Mouse (Mus musculus) hindbrain, embryonic 12.5 days (tissue): ENCODE results near the gene Pxn. TPM values are rescaled to one million over a fixed set of nuclear protein-coding genes. Genes with fewer than 3 reads are reported as not detected.
"Not testable (repeated sequence)": the region's sequence is repeated elsewhere in the genome, so short reads cannot be mapped to it uniquely, and the experiment has no call there.

Experiments
- ATAC-seq: fragments of 200-750 bp; cut with Nextera tagmentation; 2 replicates; pipeline ENCODE4 v1.8.0; 2017; ENCODE audit warnings: moderate TSS enrichment; ENCODE audit not compliant: low FRiP score
- H3K27ac ChIP-seq: fragments of 300-500 bp; sonication (generic); 2 replicates; pipeline ENCODE4 v1.5.1; 2016; ENCODE audit warnings: mild to moderate bottlenecking
- H3K27me3 ChIP-seq: fragments of 300-500 bp; sonication (generic); 2 replicates; pipeline ENCODE4 v1.6.1; 2016; ENCODE audit warnings: mild to moderate bottlenecking
- H3K36me3 ChIP-seq: fragments of 300-500 bp; sonication (generic); 2 replicates; pipeline ENCODE4 v1.6.1; 2016; ENCODE audit warnings: mild to moderate bottlenecking
- H3K4me1 ChIP-seq: fragments of 300-500 bp; sonication (generic); 2 replicates; pipeline ENCODE4 v1.6.1; 2016
- H3K4me2 ChIP-seq: fragments of 300-500 bp; sonication (generic); replicated peaks from 2 replicates; pipeline ENCODE4 v1.6.1; 2016; ENCODE audit warnings: mild to moderate bottlenecking
- H3K4me3 ChIP-seq: fragments of 300-500 bp; sonication (generic); 2 replicates; pipeline ENCODE4 v1.5.1; 2016; ENCODE audit warnings: mild to moderate bottlenecking
- H3K9ac ChIP-seq: fragments of 300-500 bp; sonication (generic); 2 replicates; pipeline ENCODE4 v1.6.1; 2016; ENCODE audit warnings: mild to moderate bottlenecking, moderate library complexity
- H3K9me3 ChIP-seq: fragments of 300-500 bp; sonication (generic); replicated peaks from 2 replicates; pipeline ENCODE4 v1.6.1; 2016; ENCODE audit warnings: mild to moderate bottlenecking
- WGBS: fragments of 180-500 bp; shearing (Covaris S2); methylation state at CpG from one replicate; pipeline ENCODE4 v1.1.7; 2016; 5-methylcytosine and 5-hydroxymethylcytosine counted together
- polyA plus RNA-seq: library from polyadenylated mRNA; unstranded; fragments of >200 nt; fragmentation: Nextera tagmentation; extraction: Ambion mirVana; gene quantifications from 2 replicates; pipeline ENCODE4 v1.2.1, GENCODE M21; 2016

Gene Pxn
- polyA plus RNA-seq, 1 experiment from 2014 or later: 34.0 TPM

DNA sequence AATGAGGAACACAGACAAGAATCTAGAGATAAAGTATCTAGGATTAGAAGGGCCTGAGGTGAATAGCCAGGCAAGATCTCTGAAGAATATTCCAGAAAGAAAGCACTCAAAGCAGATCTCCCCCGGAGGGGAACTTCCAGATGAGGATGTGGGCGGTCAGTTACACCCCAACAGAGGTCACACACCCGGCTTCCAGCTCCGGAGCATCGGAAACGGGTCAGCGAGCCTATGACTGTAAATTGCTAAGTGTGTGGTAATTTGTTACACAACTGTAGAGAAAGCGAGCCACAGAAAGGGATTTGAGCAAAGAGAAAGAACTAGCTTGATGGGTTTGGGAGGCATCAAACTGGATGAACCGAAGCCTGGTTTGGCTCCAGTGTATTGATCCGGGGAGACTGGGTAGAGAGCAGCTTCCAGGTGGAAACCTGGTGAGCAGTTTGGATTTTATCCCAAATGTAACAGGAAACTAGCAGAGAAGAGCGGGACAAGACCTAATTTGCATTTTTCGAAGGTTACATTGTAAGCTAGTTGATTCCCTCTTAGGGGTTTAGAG is 6.0 kb upstream of the Pxn start:
- no peaks in the 10 kb centered on the region for H3K36me3 ChIP-seq
- H3K9ac ChIP-seq: no peak overlapping the region
- ATAC-seq: no peak
- H3K4me1 ChIP-seq: peaks cover 4% of the 10 kb centered on the region
- H3K9me3 ChIP-seq: no peaks in the 10 kb centered on the region
- no peak overlapping the region for H3K27ac ChIP-seq
- WGBS: 84% methylated on average over 12 of the region's 12 CpGs
- H3K27me3 ChIP-seq: no peaks in the 10 kb centered on the region
- no peak overlapping the region for H3K4me2 ChIP-seq
- H3K4me3 ChIP-seq: no peak overlapping the region

DNA sequence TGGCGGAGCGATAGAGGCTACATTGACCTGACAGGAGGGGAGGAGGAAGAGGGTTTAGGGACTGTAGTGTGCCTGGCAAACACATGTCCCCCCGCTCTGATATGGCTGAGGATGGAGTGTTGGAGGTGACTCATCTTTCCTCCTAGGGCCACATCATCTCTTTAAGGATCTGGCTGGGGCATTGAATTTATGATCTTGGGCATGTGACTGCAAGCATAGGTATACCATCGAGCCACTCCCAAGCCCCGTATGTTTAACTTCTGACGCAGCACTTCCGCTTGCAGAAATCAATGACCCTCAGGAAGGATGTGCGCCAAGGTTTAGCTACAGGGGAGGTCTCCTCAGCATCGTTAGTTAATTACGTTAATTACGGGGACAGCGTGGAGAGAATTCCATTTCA is 3.4 kb upstream of the Pxn start:
- peaks cover 16% of the 10 kb centered on the region for H3K4me1 ChIP-seq
- H3K27ac ChIP-seq: no peak overlapping the region
- H3K4me3 ChIP-seq: no peak overlapping the region
- no peak overlapping the region for H3K4me2 ChIP-seq
- no peaks in the 10 kb centered on the region for H3K9me3 ChIP-seq
- no peaks in the 10 kb centered on the region for H3K27me3 ChIP-seq
- no peaks in the 10 kb centered on the region for H3K36me3 ChIP-seq
- 62% methylated on average over 12 of the region's 12 CpGs for WGBS
- no peak for ATAC-seq
- no peak overlapping the region for H3K9ac ChIP-seq

DNA sequence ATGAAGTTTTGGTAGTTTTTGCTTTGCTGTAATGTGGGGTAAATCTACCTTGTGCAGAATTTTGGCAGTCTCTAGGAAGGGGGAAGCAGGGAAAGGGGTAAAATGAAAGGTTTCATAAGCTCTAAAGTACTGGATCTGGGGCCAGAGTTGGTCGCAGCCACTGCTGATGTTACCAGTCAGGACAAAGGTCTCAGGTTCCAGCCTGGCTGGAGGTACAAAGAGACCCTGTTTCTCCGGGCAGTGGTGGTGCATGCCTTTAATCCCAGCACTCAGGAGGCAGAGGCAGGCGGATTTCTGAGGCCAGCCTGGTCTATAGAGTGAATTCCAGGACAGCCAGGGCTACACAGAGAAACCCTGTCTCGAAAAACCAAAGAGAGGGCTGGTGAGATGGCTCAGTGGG is 859 bp upstream of the Pxn start:
- H3K27me3 ChIP-seq, ATAC-seq, H3K36me3 ChIP-seq, H3K9ac ChIP-seq, H3K4me3 ChIP-seq, H3K27ac ChIP-seq, H3K9me3 ChIP-seq, H3K4me2 ChIP-seq: not testable (repeated sequence)
- WGBS: 68% methylated on average over 4 of the region's 4 CpGs
- H3K4me1 ChIP-seq: peaks cover 41% of the 10 kb centered on the region

DNA sequence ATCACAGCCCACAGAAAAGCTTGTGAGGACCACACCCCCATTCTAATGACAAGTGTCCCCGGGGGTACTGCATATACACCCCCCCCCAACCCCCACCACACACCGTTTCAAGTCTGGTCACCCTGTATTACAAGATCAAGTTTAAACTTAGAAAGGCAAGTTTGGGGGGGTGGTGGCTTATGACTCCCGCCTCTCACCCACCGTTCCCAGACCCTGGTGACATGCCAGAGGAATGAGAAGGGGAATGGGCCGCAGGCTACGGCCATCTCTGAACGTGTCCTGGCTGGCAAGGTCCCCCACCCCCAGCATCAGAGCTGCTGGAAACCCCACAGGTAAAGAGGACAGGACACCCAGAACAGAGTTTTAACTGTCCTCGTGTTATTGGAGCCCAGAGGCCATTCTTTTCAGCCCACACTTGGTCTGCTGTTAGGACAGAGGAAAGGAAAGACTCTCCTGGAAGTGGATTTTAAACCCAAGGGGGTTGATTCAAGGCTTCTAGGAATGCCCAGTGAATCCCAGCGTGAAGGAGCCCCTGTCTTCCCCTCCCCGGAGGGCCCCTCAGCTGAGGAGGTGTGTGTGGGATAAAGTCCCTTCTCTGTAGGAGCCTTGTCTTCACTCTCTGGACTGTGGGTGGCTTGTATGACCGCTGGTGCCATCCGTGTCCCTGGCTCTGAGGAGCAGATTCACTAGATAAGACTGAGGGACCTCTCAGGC is 948 bp downstream of the Pxn start:
- Histone ChIP-seq H3K9ac (peak overlapping the region; percentile 91), H3K27me3 (no peaks in the 10 kb centered on the region), H3K4me1 (peaks cover 41% of the 10 kb centered on the region), H3K4me3 (peak overlapping the region; percentile 84), H3K4me2 (peak overlapping the region; percentile 87), H3K9me3 (no peaks in the 10 kb centered on the region), H3K27ac (peak overlapping the region; percentile 26), H3K36me3 (no peaks in the 10 kb centered on the region)
- WGBS: 32% methylated on average over 12 of the region's 12 CpGs
- peak; percentile 4; the same call in 1 of the 2 replicates for ATAC-seq

DNA sequence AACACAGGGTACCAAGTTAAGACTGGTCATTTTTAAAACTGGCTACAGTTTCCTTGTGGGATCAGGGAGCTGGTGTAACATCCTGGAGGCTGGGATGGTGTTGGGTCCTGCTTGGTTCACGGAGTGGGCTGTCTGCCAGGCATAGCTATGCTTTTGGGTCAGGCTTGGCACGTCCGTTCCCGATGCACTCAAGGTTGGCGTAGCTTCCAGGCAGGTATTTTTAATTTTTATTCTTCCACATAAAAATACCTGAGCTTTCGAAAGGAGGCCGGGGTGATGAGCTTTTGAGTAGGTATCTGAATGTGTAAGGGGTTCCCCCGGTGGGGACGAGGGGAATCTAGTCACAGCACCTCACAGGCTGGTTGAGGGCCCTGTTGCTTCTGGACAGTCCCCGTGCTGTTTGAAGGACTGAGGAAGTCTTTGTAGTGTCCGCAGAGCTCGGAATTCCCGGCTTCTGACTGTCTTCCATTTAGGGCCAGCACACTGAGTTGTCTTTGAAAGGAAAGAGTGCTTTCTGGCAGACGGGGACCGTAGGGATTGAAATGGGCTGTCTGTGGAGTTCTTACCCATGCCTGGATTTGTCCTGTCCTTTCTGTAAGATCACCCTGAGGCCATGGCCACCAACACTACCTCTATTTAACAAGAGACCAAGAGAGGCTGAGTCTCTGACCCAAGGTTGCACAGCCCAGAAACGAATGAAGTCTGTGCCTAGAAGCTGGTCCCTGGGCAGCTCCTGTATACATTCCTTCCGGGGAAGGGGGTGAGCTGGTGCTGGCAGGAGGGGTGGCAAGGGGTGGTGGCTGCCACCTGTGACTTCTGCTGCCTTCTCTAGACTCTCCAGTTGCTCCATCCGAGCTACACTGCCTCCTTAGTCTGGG is 1.7 kb downstream of the Pxn start:
- peak overlapping the region; percentile 84 for H3K4me3 ChIP-seq
- ATAC-seq: no peak
- no peaks in the 10 kb centered on the region for H3K36me3 ChIP-seq
- H3K4me1 ChIP-seq: peaks cover 39% of the 10 kb centered on the region
- peak overlapping the region; percentile 87 for H3K4me2 ChIP-seq
- H3K9ac ChIP-seq: peak overlapping the region; percentile 91
- 52% methylated on average over 18 of the region's 18 CpGs for WGBS
- no peaks in the 10 kb centered on the region for H3K27me3 ChIP-seq
- H3K9me3 ChIP-seq: no peaks in the 10 kb centered on the region
- H3K27ac ChIP-seq: no peak overlapping the region

DNA sequence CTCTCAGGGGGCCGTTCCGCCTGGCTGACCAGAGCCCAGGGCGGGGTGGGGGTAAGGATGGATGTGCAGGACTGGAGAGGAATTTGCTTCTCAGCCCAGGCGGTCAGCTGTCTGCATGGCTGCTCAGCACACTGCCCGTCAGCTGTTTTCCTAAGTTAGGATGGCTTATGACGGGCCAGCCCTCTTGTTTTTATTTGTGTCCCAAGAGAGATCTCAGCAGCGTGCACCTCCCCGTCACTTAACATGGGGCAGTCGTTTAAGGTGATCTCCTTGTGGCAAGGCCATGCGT is 2.3 kb downstream of the Pxn start:
- Histone ChIP-seq H3K4me2 (peak overlapping the region; percentile 87), H3K4me1 (peaks cover 37% of the 10 kb centered on the region), H3K9ac (peak overlapping the region; percentile 91; the same call in 1 of the 2 replicates), H3K4me3 (peak overlapping the region; percentile 84; the same call in 1 of the 2 replicates), H3K27ac (no peak overlapping the region), H3K27me3 (no peaks in the 10 kb centered on the region), H3K9me3 (no peaks in the 10 kb centered on the region), H3K36me3 (no peaks in the 10 kb centered on the region)
- 21% methylated on average over 10 of the region's 10 CpGs for WGBS
- ATAC-seq: no peak

DNA sequence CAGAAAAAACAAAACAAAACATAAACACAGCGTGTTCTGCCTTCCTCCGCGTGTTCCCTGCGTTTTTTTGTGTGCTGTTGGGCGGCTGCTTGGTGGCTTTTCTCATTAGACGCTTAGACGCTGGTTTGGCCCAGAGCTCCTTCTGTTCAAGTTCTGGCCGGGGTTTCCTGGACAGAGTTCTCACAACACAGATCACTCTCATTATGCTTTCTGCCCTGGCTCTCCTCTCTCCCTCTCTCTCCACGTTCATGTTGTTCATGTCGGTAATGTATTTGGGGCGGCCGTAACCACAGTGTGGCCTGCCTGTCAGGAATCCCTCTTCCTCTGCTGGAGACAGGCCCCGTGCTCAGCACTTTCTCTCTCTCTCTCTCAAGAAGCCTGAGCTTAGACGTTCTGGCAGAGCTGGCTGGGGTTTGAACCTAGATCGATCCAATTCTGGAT is 2.9 kb downstream of the Pxn start:
- WGBS: 36% methylated on average over 15 of the region's 15 CpGs
- no peaks in the 10 kb centered on the region for H3K36me3 ChIP-seq

DNA sequence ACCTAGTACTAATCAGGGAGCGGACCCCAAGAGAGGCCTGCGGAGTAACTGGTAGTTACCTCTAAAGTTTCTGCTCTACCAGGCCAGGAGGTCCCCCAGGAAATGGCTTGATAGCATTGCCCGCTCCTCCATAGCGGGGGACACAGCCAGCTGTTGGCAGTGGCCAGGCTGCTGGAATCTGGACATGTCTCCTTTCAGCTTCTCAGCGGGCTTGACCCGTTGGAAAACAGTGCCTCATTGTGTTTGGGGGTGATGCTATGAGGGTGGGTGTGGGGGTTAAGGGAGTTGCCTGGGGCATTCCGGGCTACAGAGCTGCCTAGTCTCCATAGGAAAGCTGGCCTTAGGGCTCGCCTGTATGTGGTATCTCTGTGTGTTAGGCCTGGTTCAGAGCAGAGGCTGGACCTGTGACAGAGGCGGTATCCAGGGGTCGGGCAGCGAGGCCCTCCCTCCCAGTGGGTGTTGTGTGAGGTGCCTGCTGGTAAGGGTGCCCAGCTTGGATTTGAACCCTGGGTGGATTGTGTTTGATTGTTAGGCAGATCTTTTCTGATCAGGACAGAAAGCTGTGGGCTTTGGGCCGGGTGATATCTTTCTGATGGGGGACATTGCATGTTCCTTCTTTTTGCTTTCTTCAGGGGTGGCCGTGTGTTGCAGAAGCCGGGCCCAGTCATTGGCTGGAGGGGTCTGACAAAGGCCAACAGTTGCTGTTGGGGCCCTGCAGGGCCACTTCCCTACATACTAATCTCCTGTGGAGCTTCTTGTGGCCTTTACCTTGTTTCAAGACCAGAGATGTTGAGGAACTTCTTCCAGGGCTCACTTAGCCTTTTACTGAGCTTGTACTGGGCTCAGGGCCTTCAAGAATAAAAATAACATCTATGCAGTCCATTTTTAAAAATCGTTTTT is 3.6 kb downstream of the Pxn start:
- no peak for ATAC-seq
- H3K27ac ChIP-seq: peak overlapping the region; percentile 49; the same call in 1 of the 2 replicates
- H3K9me3 ChIP-seq: no peaks in the 10 kb centered on the region
- 58% methylated on average over 15 of the region's 15 CpGs for WGBS
- H3K36me3 ChIP-seq: no peaks in the 10 kb centered on the region
- peak overlapping the region; percentile 87 for H3K4me2 ChIP-seq
- H3K4me3 ChIP-seq: no peak overlapping the region
- peaks cover 45% of the 10 kb centered on the region for H3K4me1 ChIP-seq
- H3K9ac ChIP-seq: no peak overlapping the region; the same call in 1 of the 2 replicates
- H3K27me3 ChIP-seq: no peaks in the 10 kb centered on the region

More for the DNA sequence above, 2.9 kb downstream of the Pxn start:
- Histone ChIP-seq H3K4me3 (0 out of 2 replicates have a peak overlapping the region, but pooled peaks have one; percentile 84), H3K27me3 (no peaks in the 10 kb centered on the region), H3K9ac (no peak overlapping the region), H3K4me1 (peaks cover 38% of the 10 kb centered on the region), H3K9me3 (no peaks in the 10 kb centered on the region), H3K27ac (peak overlapping the region; percentile 49), H3K4me2 (peak overlapping the region; percentile 87)
- no peak for ATAC-seq

DNA sequence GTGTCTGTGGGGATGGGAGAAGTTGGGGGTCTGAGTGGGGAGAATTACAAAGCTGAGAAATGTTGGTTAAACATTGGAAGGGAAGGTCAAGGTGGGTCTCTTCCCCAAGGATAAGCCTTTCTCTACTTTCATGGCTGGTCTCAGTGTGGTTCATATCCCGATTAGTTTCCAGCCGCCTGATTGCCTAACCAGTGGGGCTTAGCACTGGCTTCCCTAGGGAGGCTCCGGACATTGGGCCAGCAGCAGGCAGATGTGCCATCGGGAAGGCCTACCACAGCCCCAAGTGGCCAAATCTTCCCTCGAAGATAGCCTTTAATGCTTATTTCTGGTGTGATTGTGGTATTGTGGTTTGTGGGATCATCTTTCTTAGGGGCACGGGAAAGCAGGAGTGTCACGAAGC is 5.9 kb downstream of the Pxn start:
- Histone ChIP-seq H3K9me3 (no peaks in the 10 kb centered on the region), H3K4me1 (peaks cover 44% of the 10 kb centered on the region), H3K4me3 (no peak overlapping the region), H3K4me2 (no peak overlapping the region), H3K36me3 (no peaks in the 10 kb centered on the region), H3K27me3 (no peaks in the 10 kb centered on the region), H3K27ac (no peak overlapping the region), H3K9ac (no peak overlapping the region)
- ATAC-seq: no peak
- WGBS: 96% methylated on average over 7 of the region's 7 CpGs

DNA sequence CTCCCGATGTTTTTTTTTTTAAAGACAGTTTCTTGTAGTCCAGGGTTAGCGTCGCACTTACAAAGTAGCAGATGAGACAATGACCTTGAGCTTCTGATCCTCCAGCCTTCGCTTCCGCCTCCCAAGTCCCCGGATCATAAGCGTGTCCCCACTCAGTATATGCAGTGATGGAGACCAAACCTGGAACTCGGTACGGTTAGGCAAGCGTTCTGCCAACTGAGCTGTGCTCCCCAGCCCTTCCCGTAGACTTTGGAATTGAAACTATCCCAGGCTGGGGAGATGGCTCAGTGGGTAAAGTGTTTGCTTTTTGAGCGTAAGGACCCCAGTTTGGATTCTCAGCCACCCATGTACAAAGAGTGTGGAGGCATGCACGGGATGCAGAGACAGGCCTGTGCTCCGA is 6.8 kb downstream of the Pxn start:
- H3K36me3 ChIP-seq: no peaks in the 10 kb centered on the region
- no peaks in the 10 kb centered on the region for H3K27me3 ChIP-seq
- no peak overlapping the region for H3K4me3 ChIP-seq
- H3K4me2 ChIP-seq: no peak overlapping the region
- WGBS: 99% methylated on average over 14 of the region's 14 CpGs
- H3K27ac ChIP-seq: no peak overlapping the region
- no peak for ATAC-seq
- H3K4me1 ChIP-seq: peaks cover 35% of the 10 kb centered on the region
- no peaks in the 10 kb centered on the region for H3K9me3 ChIP-seq
- H3K9ac ChIP-seq: no peak overlapping the region

DNA sequence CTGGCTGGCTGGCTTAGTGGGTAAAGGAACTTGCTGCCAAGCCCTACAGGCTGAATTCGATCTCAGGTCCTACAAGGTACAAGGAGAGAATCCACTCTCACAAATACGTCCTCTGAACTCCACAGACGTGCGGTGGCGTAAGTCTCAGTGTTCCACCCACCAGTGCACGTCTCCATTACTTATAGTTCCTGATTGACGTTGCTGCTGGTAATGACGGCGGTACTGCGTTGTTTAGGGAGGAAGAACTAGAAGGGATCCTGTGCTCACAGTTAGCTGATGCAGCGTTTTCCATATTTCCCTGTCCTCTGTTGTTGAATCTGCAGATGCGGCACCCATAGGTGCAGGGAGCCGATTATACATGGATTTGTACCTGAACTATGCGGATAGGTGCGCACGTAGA is 7.2 kb downstream of the Pxn start:
- Histone ChIP-seq H3K36me3 (no peaks in the 10 kb centered on the region), H3K4me1 (peaks cover 30% of the 10 kb centered on the region), H3K9me3 (no peaks in the 10 kb centered on the region), H3K27ac (no peak overlapping the region), H3K4me2 (no peak overlapping the region), H3K27me3 (no peaks in the 10 kb centered on the region), H3K4me3 (no peak overlapping the region), H3K9ac (no peak overlapping the region)
- 93% methylated on average over 16 of the region's 16 CpGs for WGBS
- no peak for ATAC-seq

DNA sequence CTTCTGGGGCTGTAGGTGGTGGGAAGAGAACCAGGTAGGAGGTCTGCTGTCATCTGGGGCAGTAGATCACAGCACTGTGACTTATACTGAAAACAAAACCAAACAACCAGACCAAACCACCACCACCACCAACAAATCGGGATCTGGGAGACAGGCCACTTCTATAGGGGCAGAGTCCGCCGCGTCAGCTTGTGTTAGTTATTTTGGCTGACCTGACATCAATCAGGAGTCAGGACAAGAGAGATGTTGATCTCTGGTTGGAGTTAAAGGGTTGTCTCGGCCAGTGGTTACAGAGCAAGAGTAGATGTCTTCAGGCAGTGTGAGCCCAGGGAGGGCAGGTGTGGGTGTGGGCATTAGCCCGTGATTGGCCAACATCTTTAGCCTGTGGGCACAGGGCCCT is 7.9 kb downstream of the Pxn start:
- peak overlapping the region; percentile 64; the same call in 1 of the 2 replicates for H3K27ac ChIP-seq
- H3K4me2 ChIP-seq: no peak overlapping the region
- no peak overlapping the region for H3K4me3 ChIP-seq
- WGBS: 88% methylated on average over 6 of the region's 6 CpGs
- no peaks in the 10 kb centered on the region for H3K27me3 ChIP-seq
- no peak for ATAC-seq
- no peaks in the 10 kb centered on the region for H3K9me3 ChIP-seq
- no peaks in the 10 kb centered on the region for H3K36me3 ChIP-seq
- no peak overlapping the region for H3K9ac ChIP-seq
- H3K4me1 ChIP-seq: peaks cover 24% of the 10 kb centered on the region
